Mouse (Mus musculus): ENCODE results near the gene Cep128. TPM values are rescaled to one million over a fixed set of nuclear protein-coding genes. Genes with fewer than 3 reads are reported as not detected.
"Not testable (repeated sequence)": the region's sequence is repeated elsewhere in the genome, so short reads cannot be mapped to it uniquely, and the experiment has no call there.

Cep128 gene
- total RNA-seq (2021), result 1 to 10 TPM; 4.8 to 5.5 TPM
- long read RNA-seq, experiment 1, full-length matches to known transcripts, result 1 of 1 reads
- long read RNA-seq, experiment 1, partial matches to known transcripts, result 0 of 1 reads
- long read RNA-seq, experiment 1, other reads (novel, unspliced or antisense), result 0 of 1 reads
- long read RNA-seq, experiment 2, result 0 reads

DNA sequence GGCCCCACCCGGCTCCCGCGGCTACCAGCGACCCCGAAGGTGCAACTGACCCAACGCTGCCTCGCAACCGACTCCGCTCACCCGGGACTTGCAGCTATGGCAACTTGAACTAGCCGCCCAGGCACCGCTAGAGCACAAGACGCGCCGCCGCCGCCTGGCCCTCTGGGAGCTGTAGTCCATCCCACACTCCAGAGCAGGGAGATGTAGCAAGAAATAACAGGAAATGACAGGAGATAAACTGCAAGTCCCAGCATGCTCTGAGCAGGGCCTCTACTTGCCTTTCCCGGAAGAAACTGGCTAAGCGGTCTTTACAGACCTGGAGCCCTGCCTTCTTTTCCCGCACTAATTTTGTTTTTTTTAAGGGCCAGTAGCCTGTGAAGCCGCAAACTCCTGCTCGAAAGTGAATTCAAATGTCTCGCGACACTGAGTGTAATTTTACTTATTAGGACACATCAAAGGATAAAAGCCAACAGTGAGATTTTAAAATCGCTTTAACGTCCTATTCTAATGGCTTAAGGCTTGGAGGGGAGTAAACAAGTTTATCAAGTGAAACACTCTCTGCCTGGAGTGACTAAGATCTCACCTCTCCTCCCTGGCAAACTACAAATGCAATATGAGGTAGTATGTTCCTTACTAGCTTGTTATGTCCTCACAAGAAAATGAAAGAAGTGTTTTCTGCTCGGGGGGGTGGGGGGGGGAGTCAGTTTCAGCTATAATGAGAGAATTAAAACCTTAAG lies at the start of gene Cep128, which contains the start of gene Tshr:
Cep128 (minus strand) TSS at position 129 of the 737 bp plus-strand sequence.
Tshr (plus strand) TSS at position 283 of the 737 bp plus-strand sequence.
- DNase-seq, result peak; percentile 93 to 95

DNA sequence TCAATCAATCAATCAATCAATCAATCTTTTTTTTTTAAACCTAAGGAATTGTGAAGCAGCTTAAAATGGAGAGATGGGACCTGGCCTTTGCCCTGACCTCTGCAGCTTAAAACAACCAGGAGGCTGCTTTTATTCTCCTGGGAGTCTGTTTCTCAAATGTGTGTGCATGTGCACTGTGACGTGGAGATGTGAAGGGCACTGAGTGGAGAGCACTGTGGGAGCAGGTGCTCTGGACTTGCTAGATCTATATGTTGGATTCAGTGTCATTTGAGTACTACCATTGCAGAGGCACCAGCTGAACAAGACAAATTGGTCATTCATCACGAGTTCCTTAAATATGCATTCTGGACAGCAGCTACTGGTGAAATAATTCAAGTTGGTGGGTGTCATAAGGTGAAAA lies 42.9 kb upstream of the Cep128 start:
- no peak for DNase-seq

DNA sequence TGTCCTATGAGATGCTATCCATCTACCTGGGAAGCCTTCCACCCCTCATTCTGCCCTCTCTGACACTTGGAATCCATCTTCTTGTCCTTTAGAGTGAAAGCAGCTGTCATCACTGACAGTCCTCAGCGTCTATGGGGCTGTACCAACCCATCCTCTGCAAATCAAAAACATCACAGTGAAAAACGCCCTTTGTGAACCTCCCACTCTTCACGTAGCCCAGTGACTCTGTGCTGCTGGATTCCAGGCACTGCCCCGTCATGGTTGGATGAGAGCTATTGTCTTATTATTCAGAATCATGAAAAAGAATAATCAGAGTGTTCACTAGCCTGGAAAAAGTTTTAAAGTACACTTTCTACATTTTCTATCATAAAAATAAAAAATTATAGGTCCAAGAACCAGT lies 42.3 kb upstream of the Cep128 start:
- DNase-seq, result no peak

DNA sequence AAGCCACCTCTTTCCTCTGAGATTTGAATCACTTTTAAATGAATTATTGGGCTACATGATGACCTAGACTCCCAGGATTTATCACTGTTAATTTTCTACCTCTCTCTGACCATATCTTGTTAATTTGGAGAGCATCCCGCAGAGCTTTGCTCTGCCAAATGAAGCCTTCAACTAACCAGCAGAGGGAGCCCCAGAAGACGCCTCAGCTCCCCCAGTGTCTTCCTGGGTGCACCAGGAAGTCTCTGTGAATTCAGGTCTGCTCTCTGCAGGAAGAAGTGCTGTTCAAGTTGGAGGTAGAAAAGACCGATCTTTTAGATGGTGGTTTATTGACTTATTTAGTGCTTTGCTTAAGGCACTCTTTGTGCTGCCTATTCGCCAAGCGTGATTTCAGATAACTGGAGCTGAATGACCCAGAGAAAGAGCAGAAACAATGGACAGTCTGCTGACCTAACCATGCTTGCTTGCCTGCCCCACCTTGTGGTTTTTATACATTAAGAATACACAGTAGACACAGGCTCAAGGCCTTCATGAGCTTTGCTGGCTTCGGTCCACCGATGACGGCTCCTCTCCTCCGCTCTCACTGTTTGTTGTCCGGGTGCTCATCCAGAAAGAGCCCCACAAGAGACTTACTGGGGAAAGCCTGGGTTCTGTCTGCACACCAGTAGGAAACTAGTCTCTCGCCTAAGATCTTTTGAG lies 39.1 kb upstream of the Cep128 start:
- peak; percentile 14 to 21 for DNase-seq

DNA sequence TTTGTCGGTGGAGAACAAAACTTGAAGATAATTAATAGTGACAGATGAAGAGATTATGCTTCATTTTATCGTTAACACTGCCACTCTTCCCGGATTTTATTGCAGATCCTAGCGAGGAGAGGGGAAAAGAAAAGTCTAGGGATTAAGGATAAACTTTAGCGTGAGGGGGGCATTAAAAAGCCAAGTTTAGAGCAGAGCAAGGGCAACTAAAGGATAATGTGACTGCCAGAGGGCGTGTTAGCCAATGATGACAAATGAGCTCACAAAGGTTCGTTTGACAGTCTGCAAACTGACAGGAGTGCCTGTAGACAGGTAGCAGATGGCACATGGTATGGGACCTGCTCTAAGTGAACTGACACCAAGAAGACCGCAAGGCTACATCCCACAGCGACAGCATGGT lies 37.1 kb upstream of the Cep128 start:
- DNase-seq, result no peak

DNA sequence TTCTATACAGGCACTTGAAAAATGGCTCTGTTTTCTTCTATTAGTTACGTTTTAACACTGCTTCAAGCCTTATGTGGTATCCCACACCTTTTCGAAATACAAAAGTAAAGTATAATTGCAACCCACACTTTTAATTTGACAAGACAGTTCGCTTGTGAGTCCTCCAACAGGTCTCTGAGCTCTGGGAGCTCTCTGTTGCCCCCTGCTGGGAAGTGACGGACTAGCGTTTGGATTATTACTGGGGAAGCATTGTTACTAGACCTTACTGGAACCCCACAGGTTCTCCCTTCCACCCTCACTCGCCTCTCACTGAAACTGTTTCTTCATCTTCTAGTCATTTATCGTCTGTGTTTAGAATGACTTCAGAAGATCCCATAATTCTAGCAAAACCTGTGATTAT lies 34.6 kb upstream of the Cep128 start:
- peak; percentile 69 to 75 for DNase-seq

DNA sequence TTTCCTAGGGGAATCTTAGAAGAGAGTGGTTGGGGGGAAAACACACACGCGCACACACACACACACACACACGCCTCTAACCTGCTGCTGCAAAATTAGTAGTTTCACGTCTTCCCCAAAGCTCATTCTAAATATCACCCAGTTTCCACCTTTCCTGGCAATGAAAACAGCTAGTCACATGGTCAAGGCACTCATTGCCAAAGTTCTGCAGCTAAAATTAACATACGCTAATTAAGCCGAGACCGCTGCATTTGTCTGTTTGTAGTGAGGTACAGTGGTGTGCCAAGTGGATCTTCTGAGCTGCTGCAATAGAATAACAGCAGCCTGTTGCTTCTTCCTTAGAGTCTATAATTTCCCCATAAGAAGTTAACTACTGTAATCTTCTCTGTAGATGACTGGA lies 32.6 kb upstream of the Cep128 start:
- DNase-seq, result no peak

DNA sequence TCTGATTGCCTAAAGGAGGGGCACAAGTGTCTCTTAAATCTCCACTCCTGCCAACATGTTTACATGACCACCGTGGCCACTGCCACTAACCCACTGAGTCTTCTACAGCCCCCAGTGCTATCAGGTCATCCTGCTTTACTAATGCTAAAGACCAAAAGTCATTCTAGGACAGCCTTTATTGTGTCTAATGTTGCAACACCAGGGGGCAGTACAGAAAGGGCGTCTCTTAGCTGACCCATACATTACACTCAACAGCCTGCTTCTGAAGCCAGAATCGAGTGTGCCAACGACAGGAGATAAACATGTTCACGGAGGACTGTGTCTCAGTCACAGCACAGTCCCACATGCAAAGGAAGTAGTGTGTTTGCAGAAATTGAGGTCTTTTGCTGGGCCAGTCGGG lies 30.9 kb upstream of the Cep128 start:
- DNase-seq, result no peak

DNA sequence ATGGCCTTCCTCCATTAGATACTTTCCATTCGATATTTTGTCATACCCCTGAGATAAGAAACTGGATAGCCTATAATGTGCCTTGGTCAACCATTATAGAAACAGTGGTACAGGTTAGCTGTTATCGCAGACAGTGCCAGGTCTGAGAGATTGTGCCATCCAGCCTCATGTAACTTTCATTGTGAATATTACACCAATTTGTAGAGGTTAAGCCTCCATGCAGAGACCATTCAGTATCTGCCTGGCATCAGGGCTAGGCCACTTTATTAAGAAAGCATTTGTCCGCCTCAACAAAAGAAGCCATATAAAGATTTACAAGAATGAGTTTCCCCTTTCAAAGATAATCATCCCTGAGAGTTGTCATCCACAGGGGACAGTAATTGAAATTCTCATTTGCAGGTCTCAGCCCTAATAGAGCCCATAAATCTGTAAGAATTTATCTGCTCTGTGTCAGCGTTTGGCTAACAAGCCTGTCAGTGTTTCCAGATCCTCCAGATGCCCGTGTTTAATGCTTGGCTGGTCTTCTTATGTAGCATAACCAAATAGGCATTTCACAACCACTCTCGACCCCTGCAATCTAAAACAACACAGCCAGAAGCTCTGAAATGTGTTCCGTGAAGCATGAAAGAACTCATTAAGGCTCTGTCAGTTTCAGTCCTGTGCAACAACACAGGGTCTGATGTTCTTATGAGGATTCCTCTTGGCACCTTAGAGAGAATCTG lies 28.4 kb upstream of the Cep128 start:
- no peak for DNase-seq

DNA sequence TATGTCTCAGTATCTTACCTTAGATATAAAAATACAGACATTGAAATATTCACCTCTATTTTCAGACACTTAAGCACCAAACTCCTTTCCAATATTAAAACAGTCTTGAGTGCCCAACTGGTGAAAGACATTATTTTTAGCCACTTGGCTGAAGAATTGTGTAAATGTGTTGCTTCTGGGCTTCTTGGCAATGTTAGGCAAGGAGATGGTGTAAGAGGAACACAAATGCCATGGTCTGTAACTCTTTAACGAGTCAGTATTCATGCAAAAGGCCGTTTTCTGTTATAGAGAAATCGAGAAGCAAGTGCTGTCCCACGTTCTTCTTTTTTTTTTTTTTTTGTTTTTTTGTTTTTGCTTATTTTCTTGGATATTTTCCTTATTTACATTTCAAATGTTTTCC lies 26.1 kb upstream of the Cep128 start:
- no peak for DNase-seq

DNA sequence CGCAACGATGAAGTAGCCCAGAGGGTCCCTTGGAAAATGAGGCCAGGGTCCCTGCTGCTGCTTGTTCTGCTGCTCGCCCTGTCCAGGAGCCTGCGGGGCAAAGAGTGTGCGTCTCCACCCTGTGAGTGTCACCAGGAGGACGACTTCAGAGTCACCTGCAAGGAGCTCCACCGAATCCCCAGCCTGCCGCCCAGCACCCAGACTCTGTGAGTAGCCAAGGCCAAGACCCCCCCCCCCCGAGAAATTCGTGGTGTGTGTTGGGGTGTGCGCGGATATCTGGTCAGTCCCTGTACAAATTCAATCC lies 16.8 kb upstream of the Cep128 start:
- no peak for DNase-seq

DNA sequence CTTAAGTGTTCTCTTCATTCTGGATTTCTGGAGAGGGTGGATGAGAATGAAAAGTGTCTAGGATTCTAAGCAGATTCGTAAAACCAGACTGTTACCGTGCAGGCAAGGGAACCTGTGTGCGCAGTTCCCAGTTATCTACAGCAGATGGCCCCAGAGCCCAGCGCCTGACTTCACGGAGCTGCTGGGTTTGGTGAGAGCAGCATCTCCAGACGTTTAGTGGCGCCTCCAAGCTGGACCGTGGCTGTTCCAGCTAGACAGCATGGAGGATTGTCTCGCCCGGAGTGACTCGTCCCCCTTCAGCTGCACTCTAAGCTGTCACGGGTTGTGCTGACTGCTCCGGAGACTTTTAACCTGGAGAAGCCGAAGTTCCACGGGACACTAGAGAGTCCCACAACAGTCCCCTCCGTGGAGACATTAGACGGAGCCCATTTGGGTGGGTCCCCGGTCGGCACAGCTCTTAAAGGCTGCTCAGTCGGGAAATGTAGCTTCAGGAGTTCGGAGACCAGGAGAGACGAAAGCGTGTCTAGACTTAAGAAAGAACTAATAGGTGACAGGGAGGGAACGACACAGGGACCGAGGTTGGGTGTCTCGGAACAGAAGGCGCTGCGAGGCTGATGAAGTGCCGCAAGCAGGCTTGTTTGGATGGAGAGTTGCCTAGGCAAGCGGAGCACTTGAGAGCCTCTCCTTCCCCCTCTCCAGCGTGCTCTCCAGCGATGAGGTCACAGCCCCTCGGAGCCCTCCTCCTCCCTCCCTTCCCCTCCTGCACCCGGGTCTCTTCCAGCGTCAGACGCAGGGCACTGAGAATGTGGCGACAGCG lies 16.2 kb upstream of the Cep128 start:
- DNase-seq, result peak; percentile 69 to 74

DNA sequence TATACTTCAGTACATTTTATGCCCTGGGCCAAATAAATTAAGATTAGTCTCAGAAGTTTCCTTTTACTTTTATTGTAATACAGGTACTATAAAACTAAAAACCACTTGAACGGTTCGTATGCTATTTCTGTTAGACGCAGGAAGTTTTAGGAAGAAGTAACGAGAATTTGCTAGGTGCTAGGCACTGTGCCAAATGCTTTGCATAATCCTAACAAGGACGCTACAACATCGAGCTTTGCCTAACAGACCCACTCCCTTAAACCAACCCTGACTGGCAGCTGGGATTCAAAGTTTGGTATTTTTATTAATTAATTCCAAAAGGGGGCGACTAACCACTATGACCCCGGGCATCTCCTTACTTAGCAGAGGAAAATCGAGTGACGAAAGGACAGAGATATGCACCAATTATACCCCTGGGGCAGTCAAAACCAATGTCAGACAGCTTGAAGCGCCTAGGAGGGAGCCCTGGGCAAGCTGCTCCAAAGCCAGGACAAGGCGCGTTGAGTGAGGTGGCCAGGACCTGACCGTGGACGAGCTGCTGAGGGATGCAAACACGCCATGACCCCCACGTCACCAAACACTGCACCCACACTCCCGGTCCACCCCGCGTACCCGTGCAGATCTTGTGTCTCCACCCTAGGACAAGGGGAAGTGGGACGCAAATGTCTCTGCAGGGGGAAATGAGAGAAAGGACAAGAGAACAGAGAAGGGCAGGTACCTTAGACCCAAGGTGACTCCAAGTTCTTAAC lies 519 bp downstream of the Cep128 start:
- DNase-seq, result peak in 1 of 2 experiments; percentile 0

DNA sequence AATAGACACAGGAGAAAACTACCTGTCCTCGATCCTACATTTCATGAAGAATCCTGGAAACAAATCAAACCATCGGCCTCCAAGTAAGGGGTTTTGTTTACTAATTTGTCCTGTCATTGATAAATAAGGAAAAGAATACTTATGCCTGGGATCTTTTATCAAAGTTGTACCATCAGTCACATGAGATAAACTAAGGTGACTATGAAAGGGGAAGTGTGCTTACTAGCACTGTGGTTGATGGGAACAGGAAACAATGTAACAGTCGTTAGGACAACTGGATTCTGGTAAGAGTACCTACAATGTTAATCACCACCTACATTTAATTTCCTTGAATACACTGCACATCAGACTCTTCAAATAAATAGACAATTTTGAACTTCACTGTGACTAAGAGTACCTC lies 15.0 kb downstream of the Cep128 start:
- no peak for DNase-seq

DNA sequence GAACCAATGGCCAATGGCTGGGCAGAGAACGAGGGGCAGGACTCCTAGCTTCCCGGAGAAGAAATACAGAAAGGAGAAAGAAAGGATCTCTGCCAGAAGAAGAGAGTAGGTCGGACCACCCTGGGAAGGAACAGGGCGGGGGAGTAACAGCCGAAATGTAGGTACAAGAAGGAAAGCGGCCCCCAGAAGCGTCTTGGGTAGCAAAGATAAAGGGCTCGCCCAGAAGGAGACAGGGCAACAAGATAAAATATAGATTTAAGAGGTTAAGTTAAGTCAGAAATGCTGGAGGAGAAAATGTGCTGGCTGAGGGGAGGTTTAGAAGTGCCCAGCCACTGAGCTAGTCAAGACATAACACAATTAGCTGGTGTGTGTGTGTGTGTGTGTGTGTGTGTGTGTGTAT lies 30.4 kb downstream of the Cep128 start:
- DNase-seq, result no peak

DNA sequence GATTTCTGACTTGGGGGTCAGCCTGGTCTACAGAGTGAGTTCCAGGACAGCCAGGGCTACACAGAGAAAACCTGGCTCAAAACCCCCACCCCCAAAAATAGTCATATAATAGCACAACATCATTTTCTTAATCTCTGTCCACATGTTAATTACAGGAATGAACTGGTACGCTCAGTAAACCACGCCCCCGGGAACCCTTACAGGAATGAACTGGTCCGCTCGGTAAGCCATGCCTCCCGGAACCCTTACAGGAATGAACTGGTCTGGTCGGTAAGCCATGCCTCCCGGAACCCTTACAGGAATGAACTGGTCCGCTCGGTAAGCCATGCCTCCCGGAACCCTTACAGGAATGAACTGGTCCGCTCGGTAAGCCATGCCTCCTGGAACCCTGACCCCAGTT lies 45.6 kb downstream of the Cep128 start:
- DNase-seq, result not testable (repeated sequence)

DNA sequence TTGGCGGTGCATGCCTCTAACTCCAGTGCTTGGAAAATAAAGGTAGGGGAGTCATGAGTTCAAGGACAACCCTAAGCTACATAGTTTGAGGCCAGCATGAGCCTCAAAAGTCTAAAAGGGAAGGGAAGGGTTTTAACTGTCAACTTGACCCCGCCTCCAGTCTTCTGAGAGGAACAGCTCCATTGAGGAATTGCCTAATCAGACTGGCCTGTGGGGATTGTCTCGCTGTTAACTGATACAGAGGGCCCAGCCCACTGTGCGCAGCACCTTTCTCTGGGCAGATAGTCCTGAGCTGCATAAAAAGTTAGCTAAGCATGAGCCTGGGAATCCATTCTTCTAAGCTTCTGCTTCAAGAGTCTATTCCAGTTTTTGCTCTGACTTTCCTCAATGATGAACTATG lies 56.7 kb downstream of the Cep128 start:
- DNase-seq, result no peak

DNA sequence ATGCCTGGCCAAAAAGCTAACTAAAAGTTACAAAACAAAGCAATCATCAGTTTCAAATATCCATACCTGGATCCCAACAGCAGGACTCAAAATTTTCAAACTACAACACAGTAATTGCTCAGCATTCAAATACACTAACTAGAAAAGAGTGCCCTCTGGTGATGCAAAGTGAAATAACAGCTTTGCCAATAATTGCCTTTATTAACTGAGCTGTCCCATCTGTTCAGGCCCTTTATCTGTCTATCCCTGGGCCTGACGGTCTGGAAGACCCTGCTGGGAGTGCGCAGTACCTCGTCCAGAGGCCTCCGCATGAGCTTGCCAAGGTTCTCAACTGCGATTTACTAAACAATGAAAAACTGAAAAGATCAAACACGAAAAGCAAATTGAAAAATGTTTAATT lies 58.1 kb downstream of the Cep128 start:
- peak in 1 of 2 experiments; percentile 32 for DNase-seq

DNA sequence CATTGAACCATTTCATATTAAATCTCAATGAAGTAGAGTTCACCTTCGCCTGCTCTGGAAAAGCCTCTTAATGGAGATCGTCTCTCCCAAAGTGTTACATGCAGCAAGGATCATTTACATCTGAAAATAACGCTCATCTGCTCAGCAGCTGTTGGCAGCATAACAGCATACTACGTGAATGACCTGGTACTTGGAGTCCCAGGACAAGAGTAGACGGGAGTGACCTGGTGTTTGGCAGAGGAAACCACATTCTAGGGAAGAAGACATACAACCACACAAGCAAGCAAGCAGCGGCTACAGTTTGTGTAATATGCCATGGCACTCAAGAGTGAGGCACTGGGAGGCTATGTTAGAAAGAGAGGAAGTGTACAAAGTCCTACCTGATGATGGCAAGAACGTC lies 69.2 kb downstream of the Cep128 start:
- no peak for DNase-seq

DNA sequence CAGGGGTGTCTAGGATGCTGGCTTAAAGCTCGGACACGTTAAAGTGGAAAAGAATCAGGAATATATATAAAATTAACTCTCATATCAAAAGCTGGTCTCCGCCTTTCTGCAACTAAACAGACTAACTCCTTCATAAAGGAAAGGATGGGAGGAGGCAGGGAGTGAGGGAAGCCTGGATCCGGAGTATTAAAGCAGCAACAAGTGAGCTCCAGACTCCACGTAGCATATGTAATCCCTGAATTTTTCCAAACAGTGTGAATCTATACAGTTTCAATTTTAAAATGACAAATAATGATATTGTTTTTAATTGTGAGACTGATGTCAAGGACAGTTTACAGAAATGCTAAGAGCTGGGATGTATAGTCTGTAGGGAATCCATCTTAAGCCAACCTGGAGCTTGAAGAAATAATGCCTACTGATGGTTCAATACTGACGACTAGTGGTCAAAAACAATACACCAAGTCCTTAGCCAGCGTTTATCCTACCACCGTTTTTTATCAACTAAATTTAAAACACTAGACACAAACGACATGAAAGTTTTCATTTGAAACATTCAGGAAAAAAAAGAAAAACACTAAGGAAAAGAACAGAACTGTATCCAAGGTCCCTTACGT lies 70.1 kb downstream of the Cep128 start:
- no peak for DNase-seq

DNA sequence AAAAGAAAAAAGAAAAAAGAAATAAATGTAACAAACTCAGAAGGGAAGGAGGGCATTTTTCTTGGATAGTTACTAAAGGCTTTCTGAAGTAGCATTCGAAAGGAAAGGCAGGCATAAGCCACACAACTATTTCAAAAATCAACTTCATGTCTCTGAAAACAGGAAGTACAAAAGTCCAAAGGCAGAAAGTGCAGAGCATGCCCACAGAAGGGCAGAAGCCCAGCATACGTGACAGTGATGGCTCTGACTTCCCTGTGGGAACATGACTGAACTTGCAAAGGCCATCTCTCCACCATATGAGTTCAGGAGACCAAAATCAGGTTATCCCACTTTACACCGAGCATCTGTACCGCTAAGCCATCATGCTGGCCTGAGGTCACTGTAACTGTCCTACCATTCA lies 71.6 kb downstream of the Cep128 start:
- DNase-seq, result no peak
